Mouse (Mus musculus) heart, postnatal 0 days (tissue): ENCODE data around the gene Hecw2. TPM values are rescaled to one million over a fixed set of nuclear protein-coding genes. Genes with fewer than 3 reads are reported as not detected.

Source experiments
- ATAC-seq: fragments of 200-750 bp; cut with Nextera tagmentation; 2 replicates; pipeline ENCODE4 v1.8.0; 2017; ENCODE audit warnings: low read depth, moderate number of reproducible peaks, moderate library complexity; ENCODE audit not compliant: insufficient read depth
- DNase-seq: peaks from one replicate; pipeline ENCODE4 v3.0.0-alpha.2; 2016; ENCODE audit warnings: low spot score
- H3K27ac ChIP-seq: fragments of 300-500 bp; sonication (generic); 2 replicates; pipeline ENCODE4 v1.5.1; 2014; ENCODE audit warnings: low read depth, mild to moderate bottlenecking
- H3K27me3 ChIP-seq: fragments of 300-500 bp; sonication (generic); 2 replicates; pipeline ENCODE4 v1.6.1; 2014; ENCODE audit warnings: low read length, mixed read lengths; ENCODE audit not compliant: control insufficient read depth, insufficient read depth
- H3K36me3 ChIP-seq: fragments of 300-500 bp; sonication (generic); replicated peaks from 2 replicates; pipeline ENCODE4 v1.6.1; 2014; ENCODE audit warnings: low read length, mixed read lengths; ENCODE audit not compliant: control insufficient read depth, insufficient read depth
- H3K4me1 ChIP-seq: fragments of 300-500 bp; sonication (generic); 2 replicates; pipeline ENCODE4 v1.6.1; 2014; ENCODE audit warnings: antibody characterized with exemption; ENCODE audit not compliant: control insufficient read depth, insufficient read depth
- H3K4me2 ChIP-seq: fragments of 300-500 bp; sonication (generic); 2 replicates; pipeline ENCODE4 v1.6.1; 2014; ENCODE audit warnings: low read depth, mild to moderate bottlenecking, low read length, moderate library complexity
- H3K4me3 ChIP-seq: fragments of 300-500 bp; sonication (generic); 2 replicates; pipeline ENCODE4 v1.5.1; 2014; ENCODE audit warnings: low read depth, low read length
- H3K9ac ChIP-seq: fragments of 300-500 bp; sonication (generic); replicated peaks from 2 replicates; pipeline ENCODE4 v1.6.1; 2014; ENCODE audit warnings: low read depth, low read length, mixed read lengths
- H3K9me3 ChIP-seq: fragments of 300-500 bp; sonication (generic); replicated peaks from 2 replicates; pipeline ENCODE4 v1.6.1; 2016; ENCODE audit warnings: low read length; ENCODE audit not compliant: control insufficient read depth
- CTCF ChIP-seq: IDR thresholded peaks from 2 replicates; pipeline ENCODE4 v1.5.1; 2016; ENCODE audit warnings: antibody characterized with exemption, control low read depth, low read depth
- EP300 ChIP-seq: IDR thresholded peaks from 2 replicates; pipeline ENCODE4 v1.6.1; 2016; ENCODE audit warnings: antibody characterized with exemption, low read depth
- WGBS: fragments of 180-500 bp; shearing (Covaris S2); extraction: QIAGEN DNeasy Blood & Tissue Kit; methylation state at CpG from one replicate; pipeline ENCODE4 v1.1.7; 2014; 5-methylcytosine and 5-hydroxymethylcytosine counted together
- polyA plus RNA-seq: library from polyadenylated mRNA; unstranded; fragments of >200 nt; fragmentation: Nextera tagmentation; extraction: Ambion mirVana; gene quantifications from 2 replicates; pipeline ENCODE4 v1.2.1, GENCODE M21; 2015
- total RNA-seq: library from RNA; depleted of rRNA; stranded (reverse); fragments of >200 nt; gene quantifications from 2 replicates; pipeline ENCODE4 v1.2.3, GENCODE M21; 2014; ENCODE audit warnings: low replicate concordance

Gene Hecw2
- total and polyA plus RNA-seq, 2 experiments from 2014 or later = 3.6 to 9.0 TPM

DNA sequence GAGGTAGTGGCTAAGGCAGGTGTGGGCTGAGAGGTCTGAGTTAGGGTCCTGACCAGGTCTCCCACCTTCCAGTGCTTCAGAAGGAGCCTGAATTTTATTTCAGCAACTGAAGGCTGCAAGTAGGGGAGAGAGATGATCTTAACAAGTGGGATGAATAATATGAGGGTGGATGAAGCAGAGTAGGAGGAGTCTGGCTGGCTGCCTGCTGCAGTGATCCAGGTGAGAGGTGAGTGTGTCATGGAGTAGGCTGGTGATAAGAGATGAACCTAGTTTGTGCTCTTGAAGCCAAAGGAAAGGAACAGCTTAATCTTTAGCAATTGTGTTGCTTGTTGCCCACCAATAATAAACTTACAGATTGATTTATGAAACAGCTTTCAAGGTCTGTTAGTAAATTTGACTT, 373.0 kb downstream of the Hecw2 start:
- Histone ChIP-seq H3K4me1 (peaks cover 13% of the 10 kb centered on the region), H3K27me3 (no peaks in the 10 kb centered on the region), H3K36me3 (0 out of 2 replicates have a peak, but pooled peaks cover 7% of the 10 kb centered on the region), H3K4me2 (no peak overlapping the region), H3K9ac (no peak overlapping the region), H3K27ac (no peak overlapping the region), H3K9me3 (no peaks in the 10 kb centered on the region), H3K4me3 (no peak overlapping the region)
- TF ChIP-seq EP300 = no peak
- TF ChIP-seq CTCF = no peak
- ATAC-seq = no peak
- DNase-seq = no peak

DNA sequence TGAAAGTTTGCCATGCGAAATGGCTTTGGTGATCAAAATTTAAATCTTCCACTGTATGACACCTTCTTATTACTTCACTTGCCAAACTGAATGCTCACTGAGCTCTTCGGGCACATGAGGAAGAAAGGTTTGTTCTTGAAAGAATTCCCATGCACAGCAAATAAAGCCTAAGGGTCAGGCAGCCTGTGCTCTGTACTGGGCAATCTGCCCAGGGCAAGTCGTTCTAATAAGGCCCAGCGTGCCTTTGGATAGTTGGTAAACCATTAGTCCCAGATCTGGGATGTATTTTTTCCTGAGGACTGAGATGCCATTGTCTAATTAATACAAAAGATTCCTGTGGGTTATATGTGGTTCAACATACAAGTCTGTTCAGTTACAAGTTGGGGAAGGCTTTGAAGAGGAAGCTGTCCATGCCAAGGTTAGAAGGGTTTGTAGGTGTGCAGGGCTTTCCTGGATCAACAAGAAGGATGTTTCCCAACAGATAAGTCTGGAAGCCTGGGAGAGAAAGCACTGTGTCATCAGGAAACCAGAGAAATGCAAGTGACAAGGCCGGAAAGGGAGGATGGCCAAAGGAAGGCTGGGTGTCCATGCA, 374.8 kb downstream of the Hecw2 start:
- ATAC-seq (no peak), DNase-seq (no peak)
- WGBS = 69% methylated on average over 5 of the region's 5 CpGs
- H3K4me1 ChIP-seq = peaks cover 13% of the 10 kb centered on the region
- no peak overlapping the region for H3K4me3 ChIP-seq
- H3K27me3 ChIP-seq = no peaks in the 10 kb centered on the region
- H3K27ac ChIP-seq = no peak overlapping the region
- no peak overlapping the region for H3K9ac ChIP-seq
- H3K36me3 ChIP-seq = 0 out of 2 replicates have a peak, but pooled peaks cover 2% of the 10 kb centered on the region
- H3K4me2 ChIP-seq = no peak overlapping the region
- TF ChIP-seq EP300 (no peak), CTCF (no peak)
- no peaks in the 10 kb centered on the region for H3K9me3 ChIP-seq

DNA sequence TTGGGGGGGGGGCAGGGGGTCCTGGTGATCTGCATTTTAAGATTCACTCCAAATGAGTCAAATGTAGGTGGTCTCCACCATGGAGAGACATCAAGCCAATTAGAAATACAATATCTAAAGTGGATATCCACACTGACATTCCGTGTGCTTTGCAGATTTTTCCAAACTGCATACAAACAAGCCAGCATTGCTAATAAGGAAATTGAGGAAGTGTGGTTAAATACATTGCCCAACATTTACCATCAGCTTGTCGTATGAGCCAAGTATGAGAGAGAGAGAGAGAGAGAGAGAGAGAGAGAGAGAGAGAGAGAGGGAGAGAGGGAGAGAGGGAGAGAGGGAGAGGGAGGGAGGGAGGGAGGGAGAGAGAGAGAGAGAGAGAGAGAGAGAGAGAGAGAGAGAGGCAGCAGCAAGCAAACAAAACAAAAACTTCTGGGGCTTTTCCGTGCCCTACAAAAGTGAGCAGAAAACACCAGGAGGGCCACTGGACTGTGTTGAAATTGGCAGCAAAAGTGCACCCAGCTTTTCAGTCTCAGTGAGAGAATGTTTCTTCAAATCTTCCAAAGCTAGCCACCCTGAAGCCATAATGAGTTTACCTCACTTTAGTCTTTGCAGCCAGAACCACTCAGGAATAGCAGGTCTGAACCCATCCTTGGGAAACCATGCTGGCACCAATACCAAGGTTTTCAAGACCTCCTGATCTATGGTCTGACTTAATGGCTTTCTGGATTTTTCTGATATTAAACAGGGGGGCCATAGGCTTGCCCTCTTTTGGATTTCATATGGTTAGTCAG, 376.7 kb downstream of the Hecw2 start:
- Histone ChIP-seq H3K4me3 (no peak overlapping the region), H3K9ac (no peak overlapping the region), H3K9me3 (no peaks in the 10 kb centered on the region), H3K4me2 (no peak overlapping the region), H3K36me3 (no peaks in the 10 kb centered on the region), H3K27me3 (no peaks in the 10 kb centered on the region), H3K4me1 (0 out of 2 replicates have a peak, but pooled peaks cover 4% of the 10 kb centered on the region), H3K27ac (no peak overlapping the region)
- no peak for ATAC-seq
- 56% methylated on average over 3 of the region's 3 CpGs for WGBS
- no peak for DNase-seq
- no peak for TF ChIP-seq EP300
- no peak for TF ChIP-seq CTCF

DNA sequence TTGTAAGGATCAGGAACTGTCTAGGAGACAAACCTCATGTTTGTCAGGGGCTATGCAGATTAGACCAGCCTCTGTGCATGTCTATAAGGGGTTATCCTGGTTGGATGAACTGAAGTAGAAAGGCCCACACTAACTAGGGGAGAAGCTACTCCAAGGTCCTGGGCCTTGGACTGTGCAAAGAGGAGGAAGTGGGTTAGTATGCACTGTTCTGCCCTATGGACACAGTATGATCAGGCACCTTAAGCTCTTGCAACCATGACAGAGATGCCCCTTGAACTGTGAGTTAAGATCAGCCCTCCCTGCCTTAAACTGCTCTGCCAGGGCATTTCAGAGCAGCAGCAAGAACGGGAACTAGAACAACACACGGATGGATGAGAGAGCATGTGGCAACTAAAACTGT, 378.6 kb downstream of the Hecw2 start:
- Histone ChIP-seq H3K4me1 (no peaks in the 10 kb centered on the region), H3K4me3 (no peak overlapping the region), H3K9ac (no peak overlapping the region), H3K9me3 (no peaks in the 10 kb centered on the region), H3K27ac (no peak overlapping the region), H3K4me2 (no peak overlapping the region), H3K27me3 (no peaks in the 10 kb centered on the region), H3K36me3 (peaks cover 8% of the 10 kb centered on the region; the same call in 1 of the 2 replicates)
- WGBS = 77% methylated on average over 2 of the region's 2 CpGs
- no peak for DNase-seq
- TF ChIP-seq EP300 (no peak), CTCF (no peak)
- no peak for ATAC-seq

DNA sequence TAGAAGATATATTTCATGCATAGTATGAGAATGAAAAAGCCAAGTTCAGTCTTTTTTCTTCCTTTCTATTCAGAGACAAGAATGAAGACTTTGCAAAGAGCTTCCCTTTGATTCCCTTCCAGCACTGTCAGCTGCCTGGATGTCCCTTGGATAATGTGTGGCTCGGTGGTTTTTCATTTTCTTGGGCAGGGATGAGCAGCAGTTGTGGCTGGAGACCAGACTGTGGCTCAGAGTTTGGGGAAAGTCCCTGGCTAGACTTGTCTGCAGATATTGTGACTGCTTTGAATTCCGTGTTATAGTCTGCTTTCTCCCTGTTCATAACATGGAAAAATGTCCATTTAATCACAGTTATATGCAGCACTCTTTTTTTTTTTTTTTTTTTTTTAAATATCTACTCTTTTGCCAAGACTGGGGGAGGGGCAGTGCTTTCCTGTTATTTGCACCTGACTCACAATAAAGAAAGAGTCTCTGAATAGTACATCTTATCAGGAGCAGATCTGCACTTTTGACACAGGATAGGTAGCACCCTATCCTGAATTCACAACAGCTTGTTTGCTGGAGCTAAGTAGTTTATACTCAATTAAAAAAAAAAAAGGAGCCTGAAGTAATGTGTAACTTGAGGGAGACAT, 380.8 kb downstream of the Hecw2 start:
- DNase-seq = no peak
- Histone ChIP-seq H3K4me1 (no peaks in the 10 kb centered on the region), H3K9ac (no peak overlapping the region), H3K27ac (no peak overlapping the region), H3K27me3 (no peaks in the 10 kb centered on the region), H3K9me3 (no peaks in the 10 kb centered on the region), H3K4me2 (no peak overlapping the region), H3K4me3 (no peak overlapping the region), H3K36me3 (peaks cover 10% of the 10 kb centered on the region; the same call in 1 of the 2 replicates)
- TF ChIP-seq CTCF (no peak), EP300 (no peak)
- WGBS = 49% methylated on average over 2 of the region's 2 CpGs
- no peak for ATAC-seq
